Mouse (Mus musculus) frontal cortex, postnatal 10 days (tissue): ENCODE data around the gene Ghsr.
"Not testable (repeated sequence)": the region's sequence is repeated elsewhere in the genome, so short reads cannot be mapped to it uniquely, and the experiment has no call there.

ENCODE experiments used
- DNase-seq, 2 experiments: peaks; one replicate each; pipeline ENCODE4 v3.0.0; 2022; ENCODE audit warnings: low spot score in 2 of 2, mixed read lengths in 1 of 2

The Ghsr gene

DNA sequence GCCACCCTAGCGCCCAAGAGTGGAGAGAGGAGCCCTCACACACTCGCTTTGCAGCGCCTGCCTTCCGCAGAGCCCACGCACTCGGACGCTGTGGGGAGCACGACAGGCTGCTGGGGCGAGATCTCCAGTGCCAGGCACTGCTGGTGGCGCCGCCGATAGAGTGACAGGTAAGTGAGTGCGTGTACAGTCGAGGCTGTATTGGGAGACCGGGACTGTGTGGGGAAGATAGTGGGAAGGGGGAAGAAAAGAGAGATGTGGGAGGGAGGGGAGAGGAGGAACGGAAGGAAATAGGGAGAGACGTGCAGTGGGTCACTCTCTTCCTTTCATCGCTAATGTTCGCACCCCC is at the start of gene Ghsr:
Gene Ghsr (plus strand): TSS at position 76 of the 346 bp plus-strand sequence.
- DNase-seq = no peak

- no peak for DNase-seq
Measured at GRCm38 (mm10) chr3:27322591-27322990, 48.6 kb upstream of the Ghsr start.

- DNase-seq = no peak
Measured at GRCm38 (mm10) chr3:27323551-27323950, 47.6 kb upstream of the Ghsr start.

- no peak for DNase-seq
Measured at GRCm38 (mm10) chr3:27326633-27327191, 44.4 kb upstream of the Ghsr start.

GRCm38 (mm10) chr3:27330706-27331105 is 40.4 kb upstream of the Ghsr start:
- no peak for DNase-seq

DNA sequence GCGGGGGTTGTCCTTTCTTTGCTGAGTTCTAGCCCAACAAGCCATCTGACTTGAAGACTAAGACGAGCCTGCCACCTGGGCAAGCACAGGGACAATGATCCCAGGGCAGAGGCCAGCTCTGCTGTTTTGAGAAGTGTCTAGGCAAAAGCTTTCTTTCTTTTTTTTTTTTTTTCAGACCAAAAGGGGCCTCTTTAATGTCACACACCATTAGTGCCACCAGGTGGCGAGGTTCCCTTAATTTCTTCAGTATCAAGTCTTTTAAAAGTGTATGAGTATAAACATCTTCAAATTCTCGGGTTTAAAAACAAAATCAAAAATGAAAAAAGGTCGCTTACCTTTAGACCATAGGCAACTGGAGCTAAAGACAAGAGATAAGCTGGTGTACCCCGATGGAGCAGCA is 32.7 kb upstream of the Ghsr start:
- peak in 1 of 2 experiments; percentile 27 for DNase-seq

- DNase-seq = no peak
Measured at GRCm38 (mm10) chr3:27338887-27339286, 32.3 kb upstream of the Ghsr start.

- no peak for DNase-seq
Measured at GRCm38 (mm10) chr3:27340757-27341156, 30.4 kb upstream of the Ghsr start.

DNA sequence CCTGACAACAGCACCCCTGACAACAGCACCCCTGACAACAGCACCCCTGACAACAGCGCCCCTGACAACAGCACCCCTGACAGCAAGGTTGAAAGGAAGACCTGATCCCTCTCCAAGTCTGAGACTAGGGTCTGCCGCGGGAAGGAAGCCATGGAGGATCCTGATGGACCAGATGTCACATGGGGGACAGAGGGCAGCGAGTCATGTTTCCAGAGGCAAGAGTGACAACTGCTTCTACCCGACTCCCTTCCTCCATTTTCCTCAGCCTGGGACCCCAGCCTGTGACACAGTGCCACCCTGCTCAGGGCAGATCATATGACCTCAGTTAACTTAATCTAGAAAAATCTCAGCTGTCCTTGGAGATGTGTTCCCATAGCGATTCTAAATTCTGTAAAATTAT is 28.7 kb upstream of the Ghsr start:
- no peak for DNase-seq

DNA sequence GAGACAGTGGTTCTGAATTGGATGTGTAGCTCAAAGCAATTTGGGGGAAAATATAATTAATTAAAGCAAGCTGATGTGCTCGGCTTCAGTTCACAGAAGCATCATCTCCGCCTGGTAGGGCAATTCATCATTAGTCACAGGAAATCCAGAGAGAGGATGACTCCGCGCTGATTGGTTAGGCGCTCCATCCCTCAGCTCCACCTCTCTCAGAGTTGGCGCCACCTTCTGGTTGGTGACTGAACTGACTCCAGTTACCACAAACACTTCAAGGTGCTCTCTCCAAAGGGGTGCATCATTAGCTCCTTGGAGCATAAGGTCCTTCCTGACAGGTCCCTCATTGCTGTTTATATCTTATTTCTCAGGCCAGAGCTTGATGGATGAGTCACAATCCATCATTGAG is 25.6 kb upstream of the Ghsr start:
- DNase-seq = no peak

- DNase-seq = no peak
Measured at GRCm38 (mm10) chr3:27348462-27348861, 22.7 kb upstream of the Ghsr start.

GRCm38 (mm10) chr3:27351105-27351504 is 20.0 kb upstream of the Ghsr start:
- no peak for DNase-seq

DNA sequence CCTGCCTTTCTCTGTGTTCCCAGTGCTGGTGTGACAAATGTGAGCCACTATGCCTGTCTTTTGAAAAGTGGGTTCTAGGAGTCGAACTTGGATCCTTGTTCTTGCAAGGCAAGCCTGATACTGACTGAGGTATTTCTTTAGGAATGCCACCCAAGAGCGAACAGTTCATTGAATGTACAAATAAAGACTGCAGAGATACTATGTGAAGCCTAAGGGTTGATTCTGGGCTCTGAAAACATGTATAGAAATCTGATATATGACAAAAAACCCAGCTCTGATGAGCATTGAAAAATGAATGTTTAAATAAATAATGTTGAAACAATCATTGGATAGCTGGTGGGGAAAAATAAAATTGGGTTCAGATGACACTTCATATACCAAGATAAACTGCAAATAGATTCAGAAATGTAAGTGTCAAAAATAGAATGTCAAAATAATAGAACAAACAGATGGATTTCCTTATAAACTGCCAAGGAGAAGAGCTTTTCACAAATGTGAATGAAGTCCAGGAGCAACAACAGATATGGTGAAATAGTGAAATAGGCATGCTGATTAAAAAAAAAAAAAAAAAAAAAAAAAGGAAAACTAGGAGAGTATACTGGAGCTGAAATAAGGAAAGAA is 11.9 kb upstream of the Ghsr start:
- no peak for DNase-seq

GRCm38 (mm10) chr3:27370125-27370524 is 1.0 kb upstream of the Ghsr start:
- DNase-seq = no peak

- DNase-seq = no peak
Measured at GRCm38 (mm10) chr3:27370582-27371275, 422 bp upstream of the Ghsr start.

DNA sequence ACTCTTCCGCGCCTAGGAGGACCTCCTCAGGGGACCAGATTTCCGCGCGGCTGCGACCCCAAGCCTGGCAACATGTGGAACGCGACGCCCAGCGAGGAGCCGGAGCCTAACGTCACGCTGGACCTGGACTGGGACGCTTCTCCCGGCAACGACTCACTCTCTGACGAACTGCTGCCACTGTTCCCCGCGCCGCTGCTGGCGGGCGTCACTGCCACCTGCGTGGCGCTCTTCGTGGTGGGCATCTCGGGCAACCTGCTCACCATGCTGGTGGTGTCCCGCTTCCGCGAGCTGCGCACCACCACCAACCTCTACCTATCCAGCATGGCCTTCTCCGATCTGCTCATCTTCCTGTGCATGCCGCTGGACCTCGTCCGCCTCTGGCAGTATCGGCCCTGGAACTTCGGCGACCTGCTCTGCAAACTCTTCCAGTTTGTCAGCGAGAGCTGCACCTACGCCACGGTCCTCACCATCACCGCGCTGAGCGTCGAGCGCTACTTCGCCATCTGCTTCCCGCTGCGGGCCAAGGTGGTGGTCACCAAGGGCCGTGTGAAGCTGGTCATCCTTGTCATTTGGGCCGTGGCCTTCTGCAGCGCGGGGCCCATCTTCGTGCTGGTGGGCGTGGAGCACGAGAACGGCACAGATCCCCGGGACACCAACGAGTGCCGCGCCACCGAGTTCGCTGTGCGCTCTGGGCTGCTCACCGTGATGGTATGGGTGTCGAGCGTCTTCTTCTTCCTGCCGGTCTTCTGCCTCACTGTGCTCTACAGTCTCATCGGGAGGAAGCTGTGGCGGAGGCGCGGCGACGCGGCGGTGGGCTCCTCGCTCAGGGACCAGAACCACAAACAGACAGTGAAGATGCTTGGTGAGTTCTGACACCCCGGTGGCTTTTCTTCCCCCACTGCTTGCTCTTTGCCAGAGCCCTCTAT is 837 bp downstream of the Ghsr start:
- DNase-seq = peak in 1 of 2 experiments; percentile 11

DNA sequence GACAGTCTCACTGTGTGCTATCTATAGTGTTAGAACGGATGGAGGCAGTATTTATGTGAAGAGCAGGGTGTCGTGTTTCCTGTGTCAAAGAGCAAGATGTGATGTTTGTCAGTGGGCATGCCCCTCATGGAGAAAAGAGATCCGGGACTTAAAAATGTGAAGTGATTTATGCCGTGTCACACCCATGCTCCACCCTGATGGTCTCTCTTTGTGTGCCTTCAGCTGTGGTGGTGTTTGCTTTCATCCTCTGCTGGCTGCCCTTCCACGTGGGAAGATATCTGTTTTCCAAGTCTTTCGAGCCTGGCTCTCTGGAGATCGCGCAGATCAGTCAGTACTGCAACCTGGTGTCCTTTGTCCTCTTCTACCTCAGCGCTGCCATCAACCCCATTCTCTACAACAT is 3.2 kb downstream of the Ghsr start:
- DNase-seq = no peak

DNA sequence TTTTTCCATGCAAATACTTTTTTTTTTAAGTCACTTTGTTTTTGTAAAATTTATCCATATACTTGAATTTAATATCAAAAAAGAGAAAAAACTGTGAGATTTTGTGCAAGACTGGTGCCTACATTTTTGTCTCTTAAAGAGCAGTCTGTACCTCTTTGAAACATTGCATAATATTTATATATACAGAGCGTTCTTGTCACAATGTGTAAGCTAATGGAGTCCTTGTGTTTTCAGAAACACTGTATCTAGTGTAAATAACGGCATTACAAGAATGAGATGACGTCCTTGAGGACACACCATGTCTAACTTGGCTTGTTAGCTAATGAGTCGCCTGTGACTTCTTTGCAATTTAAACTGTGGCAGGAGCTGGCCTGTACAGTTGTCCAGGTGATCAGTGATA is 6.8 kb downstream of the Ghsr start:
- no peak for DNase-seq

DNA sequence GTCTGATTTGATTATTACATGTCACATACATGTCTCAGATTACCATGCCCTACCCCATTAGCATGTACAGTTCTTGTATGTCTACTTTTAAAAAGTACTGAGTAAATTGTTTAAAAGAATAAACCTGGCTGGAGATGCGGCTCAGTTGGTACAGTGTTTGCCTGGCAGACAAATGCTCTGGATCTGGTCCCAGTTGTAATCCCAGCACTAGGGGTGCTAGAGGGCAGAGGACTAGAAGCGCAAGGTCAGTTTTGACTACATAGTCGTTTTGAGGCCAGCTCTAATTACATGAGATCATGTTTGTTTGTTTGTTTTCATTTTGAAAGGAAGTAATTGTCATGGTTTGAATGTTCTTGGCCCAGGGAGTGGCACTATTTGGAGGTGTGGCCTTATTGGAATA is 13.7 kb downstream of the Ghsr start:
- DNase-seq = no peak

DNA sequence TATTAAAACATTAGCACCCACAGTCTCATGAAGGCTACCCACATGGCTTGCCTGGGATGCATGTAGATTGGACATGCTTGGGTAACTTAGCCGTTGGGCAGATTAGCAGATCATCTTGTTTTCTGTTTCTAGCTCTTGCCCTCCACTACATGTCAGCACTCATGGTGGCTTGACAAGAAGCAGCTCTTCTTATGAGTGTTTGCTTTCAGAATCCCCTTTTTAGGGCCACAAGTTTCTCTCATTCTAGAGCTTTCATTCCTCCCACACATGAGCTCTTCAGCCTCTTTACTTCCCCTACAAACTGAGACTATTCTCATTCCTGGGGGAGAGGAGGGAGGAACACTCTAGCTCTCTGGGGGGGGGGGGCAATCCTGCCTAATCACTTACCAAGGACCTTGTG is 18.8 kb downstream of the Ghsr start:
- DNase-seq = no peak

- DNase-seq = not testable (repeated sequence)
Measured at GRCm38 (mm10) chr3:27400996-27401395, 29.8 kb downstream of the Ghsr start.

DNA sequence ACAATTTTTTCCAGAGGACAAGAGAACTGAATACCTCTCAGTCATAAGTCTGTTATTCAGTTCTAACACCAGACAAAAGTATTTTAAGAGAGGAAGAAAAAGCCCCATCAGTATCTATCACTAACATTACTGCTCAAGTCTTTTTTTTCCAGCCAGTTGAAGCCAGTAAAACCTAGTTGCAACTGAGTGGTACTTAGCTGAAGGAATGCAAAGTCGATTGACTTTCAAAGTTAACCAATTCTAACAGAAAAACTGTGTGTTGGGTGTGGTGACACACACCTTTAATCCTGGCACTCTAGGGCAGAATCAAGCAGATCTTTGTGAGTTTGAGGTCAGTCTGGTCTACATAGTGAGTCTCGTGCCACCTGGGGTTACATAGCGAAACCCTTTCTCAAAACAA is 35.3 kb downstream of the Ghsr start:
- DNase-seq = no peak
